Mouse (Mus musculus): ENCODE measurements around the gene 2210407C18Rik. TPM values are rescaled to one million over a fixed set of nuclear protein-coding genes. Genes with fewer than 3 reads are reported as not detected.

2210407C18Rik gene
- total RNA-seq, 4 experiments from 2014 or later, result not detected

- DNase-seq (ENCODE audit: low spot score in 2 of 2), result no peak
Measured at GRCm38 (mm10) chr11:58602062-58602461, 13.8 kb downstream of the 2210407C18Rik start.

- no peak for DNase-seq (ENCODE audit: low spot score in 2 of 2)
Measured at GRCm38 (mm10) chr11:58597837-58598236, 18.0 kb downstream of the 2210407C18Rik start.

GRCm38 (mm10) chr11:58594814-58595213 is 21.1 kb downstream of the 2210407C18Rik start, which contains the start of gene Olfr324:
TSS of gene Olfr324 (plus strand) at chr11:58595114.
- DNase-seq (ENCODE audit: low spot score in 2 of 2), result no peak

- DNase-seq (ENCODE audit: low spot score in 2 of 2), result no peak
Measured at GRCm38 (mm10) chr11:58588620-58589250, 27.1 kb downstream of the 2210407C18Rik start.

GRCm38 (mm10) chr11:58587898-58588348 is 28.0 kb downstream of the 2210407C18Rik start:
- DNase-seq (ENCODE audit: low spot score in 2 of 2), result no peak

- no peak for DNase-seq (ENCODE audit: low spot score in 2 of 2)
Measured at GRCm38 (mm10) chr11:58578636-58579035, 37.2 kb downstream of the 2210407C18Rik start.

- no peak for DNase-seq (ENCODE audit: low spot score in 2 of 2)
Measured at GRCm38 (mm10) chr11:58577430-58577829, 38.4 kb downstream of the 2210407C18Rik start, which contains the start of gene Olfr325. TSS of gene Olfr325 (plus strand) at chr11:58577730.

- DNase-seq (ENCODE audit: low spot score in 2 of 2), result peak in 1 of 2 experiments; percentile 5
Measured at GRCm38 (mm10) chr11:58570405-58570804, 45.5 kb downstream of the 2210407C18Rik start, which contains the start of gene Olfr224. TSS of gene Olfr224 (minus strand) at chr11:58570553.

Other genes with a start within 250 kb of the 2210407C18Rik start
- gene Lypd8, start 237.0 kb downstream of the 2210407C18Rik start, total RNA-seq (2022), result not detected
- not detected for gene 1810065E05Rik, start 195.0 kb downstream of the 2210407C18Rik start, total RNA-seq (2022)
- gene Gm12253, start 183.5 kb downstream of the 2210407C18Rik start, total RNA-seq (2022), result not detected
- not detected for gene Lypd9, start 163.2 kb downstream of the 2210407C18Rik start, total RNA-seq (2022)
- not detected for gene Olfr30, start 153.8 kb downstream of the 2210407C18Rik start, total RNA-seq (2022)
- gene Olfr332, start 123.5 kb downstream of the 2210407C18Rik start, total RNA-seq (2022), result not detected
- not detected for gene Olfr331, start 113.5 kb downstream of the 2210407C18Rik start, total RNA-seq (2022)
- not detected for gene Olfr330, start 81.2 kb downstream of the 2210407C18Rik start, total RNA-seq (2022)
- gene Olfr329-ps, start 69.7 kb downstream of the 2210407C18Rik start, total RNA-seq (2022), result not detected
- not detected for gene Olfr328, start 60.4 kb downstream of the 2210407C18Rik start, total RNA-seq (2022)
- gene Olfr224, start 45.5 kb downstream of the 2210407C18Rik start, total RNA-seq (2022), result not detected
- gene Olfr325, start 38.3 kb downstream of the 2210407C18Rik start, total RNA-seq (2022), result not detected
- not detected for gene Olfr324, start 21.0 kb downstream of the 2210407C18Rik start, total RNA-seq (2022)
- gene Olfr323, start 14.4 kb upstream of the 2210407C18Rik start, total RNA-seq (2022), result not detected
- gene Trim58, start 24.4 kb upstream of the 2210407C18Rik start, total RNA-seq (2022), result not detected
- gene Olfr322, start 42.7 kb upstream of the 2210407C18Rik start, total RNA-seq (2022), result not detected
- gene Olfr320, start 65.0 kb upstream of the 2210407C18Rik start, total RNA-seq (2022), result not detected
- not detected for gene Olfr319, start 83.1 kb upstream of the 2210407C18Rik start, total RNA-seq (2022)
- gene Olfr318, start 107.9 kb upstream of the 2210407C18Rik start, total RNA-seq (2022), result not detected
- gene Olfr317, start 123.1 kb upstream of the 2210407C18Rik start, total RNA-seq (2022), result not detected
- gene Olfr316, start 136.7 kb upstream of the 2210407C18Rik start, total RNA-seq (2022), result not detected
- gene Olfr315, start 157.1 kb upstream of the 2210407C18Rik start, total RNA-seq (2022), result not detected
- gene Olfr314, start 166.9 kb upstream of the 2210407C18Rik start, total RNA-seq (2022), result not detected
- not detected for gene Fam183b, start 185.9 kb upstream of the 2210407C18Rik start, total RNA-seq (2022)
- gene Olfr313, start 198.9 kb upstream of the 2210407C18Rik start, total RNA-seq (2022), result not detected
- gene Olfr312, start 213.2 kb upstream of the 2210407C18Rik start, total RNA-seq (2022), result not detected
- gene Olfr311, start 223.2 kb upstream of the 2210407C18Rik start, total RNA-seq (2022), result not detected
- gene Gm12258, start 231.1 kb upstream of the 2210407C18Rik start, total RNA-seq (2022), result under 1 TPM; 0.22 to 0.54 (median 0.36) TPM